Mouse (Mus musculus) CH12.LX (cell line): ENCODE measurements around the gene Sf3b2. TPM values are rescaled to one million over a fixed set of nuclear protein-coding genes. Genes with fewer than 3 reads are reported as not detected.
A peak's percentile ranks its signal among the peaks of the same experiment; 100 is the strongest.

ENCODE experiments used
- DNase-seq: peaks from one replicate; pipeline ENCODE4 v3.0.0-alpha.2; 2013; ENCODE audit errors: extremely low read depth
- H3K27ac ChIP-seq: 2 replicates; pipeline ENCODE4 v1.5.1; 2012; ENCODE audit warnings: low read depth, mild to moderate bottlenecking, control low read depth, moderate library complexity; ENCODE audit not compliant: insufficient read depth
- H3K27me3 ChIP-seq: replicated peaks from 2 replicates; pipeline ENCODE3; 2012; ENCODE audit warnings: inconsistent platforms
- H3K36me3 ChIP-seq, 2 experiments: replicated peaks in 1 of 2; 2 replicates each; pipeline versions ENCODE3 to v1.6.1; 2012; ENCODE audit warnings: inconsistent platforms in 1 of 2, low read length in 1 of 2, mild to moderate bottlenecking in 1 of 2, mixed read lengths in 1 of 2, moderate library complexity in 1 of 2; ENCODE audit not compliant: control insufficient read depth in 1 of 2, insufficient read depth in 1 of 2
- H3K4me1 ChIP-seq, 2 experiments: 2 replicates each; pipeline ENCODE4 v1.6.1; 2012; ENCODE audit warnings: inconsistent platforms in 1 of 2, moderate library complexity in 1 of 2; ENCODE audit not compliant: insufficient read depth in 2 of 2, control insufficient read depth in 1 of 2
- H3K4me2 ChIP-seq: 2 replicates; pipeline ENCODE4 v1.6.1; 2012; ENCODE audit warnings: low read depth, mild to moderate bottlenecking, control low read depth; ENCODE audit not compliant: poor library complexity, insufficient read depth, severe bottlenecking
- H3K4me3 ChIP-seq, 3 experiments: fragments of 150-350 bp in 1 of 3; sonication (generic) in 1 of 3; replicated peaks in 1 of 3; 2 replicates each; pipeline versions ENCODE3 to v1.5.1; 2011 to 2012; ENCODE audit warnings: low read depth in 2 of 3, low read length in 2 of 3, mild to moderate bottlenecking in 2 of 3, moderate library complexity in 2 of 3, control low read depth in 1 of 3, improper control_type of control experiment in 1 of 3, inconsistent platforms in 1 of 3, mixed read lengths in 1 of 3; ENCODE audit not compliant: poor library complexity in 1 of 3
- H3K79me2 ChIP-seq: replicated peaks from 2 replicates; pipeline ENCODE4 v1.6.1; 2012; ENCODE audit warnings: mild to moderate bottlenecking, moderate library complexity; ENCODE audit not compliant: control insufficient read depth, poor library complexity, insufficient read depth, severe bottlenecking; ENCODE audit errors: extremely low read depth
- H3K9ac ChIP-seq: 2 replicates; pipeline ENCODE4 v1.6.1; 2012; ENCODE audit warnings: low read depth, mild to moderate bottlenecking, control low read depth, moderate library complexity; ENCODE audit not compliant: insufficient read depth
- H3K9me3 ChIP-seq: replicated peaks from 2 replicates; pipeline ENCODE3; 2012; ENCODE audit warnings: low read length, inconsistent platforms, mixed read lengths
- CHD2 ChIP-seq: IDR thresholded peaks from 2 replicates; pipeline ENCODE4 v1.6.1; 2011; ENCODE audit warnings: low read length, improper control_type of control experiment
- EP300 ChIP-seq: IDR thresholded peaks from 2 replicates; pipeline ENCODE4 v1.6.1; 2011; ENCODE audit warnings: low read length, improper control_type of control experiment
- HCFC1 ChIP-seq: IDR thresholded peaks from 2 replicates; pipeline ENCODE4 v1.6.1; 2012; ENCODE audit warnings: low read depth, mild to moderate bottlenecking, inconsistent platforms, low read length, improper control_type of control experiment
- JUND ChIP-seq: conservative IDR thresholded peaks from 2 replicates; pipeline ENCODE4 v1.6.1; 2011; ENCODE audit warnings: low read depth, low read length, improper control_type of control experiment
- MAX ChIP-seq: IDR thresholded peaks from 2 replicates; pipeline ENCODE4 v1.6.1; 2011; ENCODE audit warnings: low read length, improper control_type of control experiment
- MAZ ChIP-seq: IDR thresholded peaks from 2 replicates; pipeline ENCODE4 v1.6.1; 2012; ENCODE audit warnings: low read depth, mild to moderate bottlenecking, inconsistent platforms, low read length, improper control_type of control experiment, moderate library complexity
- NRF1 ChIP-seq: IDR thresholded peaks from 2 replicates; pipeline ENCODE4 v1.6.1; 2014; ENCODE audit warnings: low read depth, mild to moderate bottlenecking, inconsistent platforms, low read length, improper control_type of control experiment, moderate library complexity
- PAX5 ChIP-seq: IDR thresholded peaks from 2 replicates; pipeline ENCODE4 v1.6.1; 2012; ENCODE audit warnings: low read length, inconsistent platforms, mixed read lengths
- RCOR1 ChIP-seq: conservative IDR thresholded peaks from 2 replicates; pipeline ENCODE4 v1.6.1; 2012; ENCODE audit warnings: low read depth, mild to moderate bottlenecking, inconsistent platforms, low read length, improper control_type of control experiment
- SIN3A ChIP-seq: IDR thresholded peaks from 2 replicates; pipeline ENCODE4 v1.6.1; 2012; ENCODE audit warnings: low read length, improper control_type of control experiment, inconsistent platforms
- SMC3 ChIP-seq: IDR thresholded peaks from 2 replicates; pipeline ENCODE4 v1.6.1; 2011; ENCODE audit warnings: low read depth, low read length, improper control_type of control experiment
- TCF12 ChIP-seq: IDR thresholded peaks from 2 replicates; pipeline ENCODE4 v1.6.1; 2014; ENCODE audit warnings: low read depth, mild to moderate bottlenecking, inconsistent platforms, low read length, improper control_type of control experiment
- USF1 ChIP-seq: IDR thresholded peaks from 2 replicates; pipeline ENCODE4 v1.6.1; 2014; ENCODE audit warnings: low read depth, mild to moderate bottlenecking, inconsistent platforms, low read length, improper control_type of control experiment
- USF2 ChIP-seq: conservative IDR thresholded peaks from 2 replicates; pipeline ENCODE4 v1.6.1; 2011; ENCODE audit warnings: low read depth, low read length, improper control_type of control experiment
- ZKSCAN1 ChIP-seq: IDR thresholded peaks from 2 replicates; pipeline ENCODE4 v1.6.1; 2012; ENCODE audit warnings: low read depth, inconsistent platforms, low read length, improper control_type of control experiment, borderline replicate concordance
- dilution Hi-C: fragments of 300-500 bp; cut with MboI; formaldehyde crosslinking; loops from 2 replicates; pipeline ENCODE4 v1.14.3; 2020; ENCODE audit warnings: low sequenced_read_pairs; ENCODE audit not compliant: extremely low pct_unique_long_range_greater_than_20kb, extremely low pct_ligation_motif_present
- in situ Hi-C: fragments of 300-500 bp; cut with MboI; formaldehyde crosslinking; loops from 3 replicates; pipeline ENCODE4 v1.14.3; 2019; ENCODE audit warnings: low sequenced_read_pairs, low pct_ligation_motif_present, low pct_unique_long_range_greater_than_20kb, mixed read lengths
- polyA plus RNA-seq: library from polyadenylated mRNA; unstranded; fragments of >175 nt; gene quantifications from 2 replicates; pipeline ENCODE4 v1.2.1, GENCODE M21; 2012; ENCODE audit warnings: low read depth; ENCODE audit not compliant: insufficient read length
- total RNA-seq, 2 experiments: library from RNA; depleted of rRNA; stranded (reverse); fragments of 300-350 nt in 1 of 2; fragments of >200 nt in 1 of 2; gene quantifications; 2 replicates each; pipeline ENCODE4 v1.2.3; 2012 to 2014

Sf3b2 gene
- total and polyA plus RNA-seq, 3 experiments = 161 to 238 (median 191) TPM

GRCm38 (mm10) chr19:5327970-5328369, 32.7 kb upstream of the Sf3b2 start:
- TF ChIP-seq ZKSCAN1 (no peak), NRF1 (no peak), MAX (no peak), JUND (no peak), USF2 (no peak), SIN3A (no peak), EP300 (no peak)
- H3K9ac ChIP-seq = no peak overlapping the region
- H3K4me3 ChIP-seq = no peak overlapping the region
- no peaks in the 10 kb centered on the region for H3K79me2 ChIP-seq
- peaks cover 6 to 7% of the 10 kb centered on the region in 2 experiments for H3K4me1 ChIP-seq
- H3K9me3 ChIP-seq = no peaks in the 10 kb centered on the region
- dilution Hi-C loops (no loop called here), in situ Hi-C loops (no loop called here)
- no peak overlapping the region for H3K27ac ChIP-seq
- no peak overlapping the region for H3K4me2 ChIP-seq
- DNase-seq = no peak
- H3K27me3 ChIP-seq = peaks cover 2% of the 10 kb centered on the region
- no peaks in the 10 kb centered on the region for H3K36me3 ChIP-seq

DNA sequence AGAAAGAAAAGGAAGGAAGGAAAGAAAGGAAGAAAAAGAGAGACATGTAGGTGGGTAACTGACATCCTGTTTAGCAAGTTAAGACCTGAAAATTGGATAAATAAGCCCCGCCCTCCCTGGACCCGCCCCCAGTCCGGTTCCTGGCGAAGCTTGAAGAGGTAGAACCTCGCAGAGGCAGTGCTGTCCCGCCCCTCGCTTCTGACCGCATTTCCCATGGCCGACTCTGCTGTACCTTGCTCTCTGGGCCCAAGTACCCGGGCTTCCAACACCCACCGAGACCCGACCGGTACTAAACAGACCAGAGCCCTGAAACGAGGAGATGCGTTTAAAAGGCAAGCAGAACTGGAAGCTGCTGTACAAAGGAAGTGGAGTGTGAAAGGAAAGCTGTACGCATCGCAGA, 28.5 kb upstream of the Sf3b2 start:
- dilution Hi-C loops = no loop called here
- H3K9ac ChIP-seq = 0 out of 2 replicates have a peak overlapping the region, but pooled peaks have one; percentile 18
- no peaks in the 10 kb centered on the region for H3K9me3 ChIP-seq
- no peak for TF ChIP-seq HCFC1
- 0 out of 2 replicates have a peak, but pooled peaks have one; percentile 19 for TF ChIP-seq TCF12
- peak; percentile 34 for DNase-seq
- H3K4me3 ChIP-seq = no peak overlapping the region
- H3K79me2 ChIP-seq = no peaks in the 10 kb centered on the region
- no peaks in the 10 kb centered on the region for H3K36me3 ChIP-seq
- no peak overlapping the region for H3K27ac ChIP-seq
- in situ Hi-C loops = no loop called here
- peaks cover 2% of the 10 kb centered on the region for H3K27me3 ChIP-seq
- 0 out of 2 replicates have a peak overlapping the region, but pooled peaks have one; percentile 25 for H3K4me2 ChIP-seq
- H3K4me1 ChIP-seq = peaks cover 3 to 7% of the 10 kb centered on the region in 2 experiments; a peak in 3 of 4 replicates

DNA sequence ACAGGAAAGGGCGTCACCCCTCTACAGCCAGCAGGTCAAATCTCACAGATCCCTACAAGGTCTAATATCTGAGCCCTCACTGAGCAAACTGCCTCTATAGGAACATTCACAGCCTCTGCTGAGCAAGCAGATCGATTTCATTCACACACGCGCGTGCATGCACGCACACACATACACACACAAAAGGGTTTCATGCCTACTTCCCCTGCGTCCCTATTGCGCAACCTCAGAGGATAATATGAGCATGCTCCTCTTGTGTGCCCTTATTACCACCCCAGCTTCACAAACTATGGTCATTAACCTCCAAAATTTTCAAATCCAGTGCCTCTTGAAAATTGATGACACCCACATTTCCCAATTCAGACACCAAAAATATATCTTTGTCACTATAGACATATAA, 17.9 kb upstream of the Sf3b2 start:
- Histone ChIP-seq H3K9me3 (peaks cover 15% of the 10 kb centered on the region), H3K79me2 (no peaks in the 10 kb centered on the region), H3K27ac (no peak overlapping the region), H3K36me3 (no peaks in the 10 kb centered on the region), H3K4me1 (no peaks in the 10 kb centered on the region), H3K27me3 (peaks cover 38% of the 10 kb centered on the region), H3K4me3 (no peak overlapping the region), H3K4me2 (no peak overlapping the region), H3K9ac (no peak overlapping the region)
- no peak for DNase-seq
- dilution Hi-C loops (no loop called here), in situ Hi-C loops (no loop called here)
- TF ChIP-seq RCOR1 (no peak), PAX5 (no peak), MAX (no peak), MAZ (no peak), SMC3 (no peak), CHD2 (no peak), HCFC1 (no peak), JUND (no peak), USF1 (no peak)
